Mouse (Mus musculus) thymus, postnatal 0 days (tissue): ENCODE measurements around the gene Zfhx3. TPM values are rescaled to one million over a fixed set of nuclear protein-coding genes. Genes with fewer than 3 reads are reported as not detected.

Experiments used
- DNase-seq: peaks from one replicate; pipeline ENCODE4 v3.0.0-alpha.2; 2015; ENCODE audit warnings: low spot score
- polyA plus RNA-seq: library from polyadenylated mRNA; unstranded; fragments of >200 nt; fragmentation: Nextera tagmentation; extraction: Ambion mirVana; gene quantifications from 2 replicates; pipeline ENCODE4 v1.2.1, GENCODE M21; 2015

Gene Zfhx3
- polyA plus RNA-seq, 1 experiment from 2014 or later, result 1.9 TPM

GRCm38 (mm10) chr8:108838761-108839160 is 896.3 kb downstream of the Zfhx3 start:
- no peak for DNase-seq

- peak; percentile 15 for DNase-seq
Measured at GRCm38 (mm10) chr8:108842307-108842706, 899.9 kb downstream of the Zfhx3 start.

GRCm38 (mm10) chr8:108846174-108846573 is 903.7 kb downstream of the Zfhx3 start:
- DNase-seq, result no peak

- DNase-seq, result no peak
Measured at GRCm38 (mm10) chr8:108846827-108847226, 904.4 kb downstream of the Zfhx3 start.

GRCm38 (mm10) chr8:108847356-108847755 is 904.9 kb downstream of the Zfhx3 start:
- DNase-seq, result peak; percentile 55

GRCm38 (mm10) chr8:108848484-108848883 is 906.0 kb downstream of the Zfhx3 start:
- no peak for DNase-seq

- DNase-seq, result no peak
Measured at GRCm38 (mm10) chr8:108853028-108853427, 910.6 kb downstream of the Zfhx3 start.

GRCm38 (mm10) chr8:108854444-108855102 is 912.1 kb downstream of the Zfhx3 start:
- DNase-seq, result no peak

GRCm38 (mm10) chr8:108859001-108859400 is 916.6 kb downstream of the Zfhx3 start:
- DNase-seq, result no peak

- no peak for DNase-seq
Measured at GRCm38 (mm10) chr8:108859983-108860382, 917.5 kb downstream of the Zfhx3 start.

- no peak for DNase-seq
Measured at GRCm38 (mm10) chr8:108863440-108863839, 921.0 kb downstream of the Zfhx3 start.

GRCm38 (mm10) chr8:108866430-108866829 is 924.0 kb downstream of the Zfhx3 start:
- peak; percentile 45 for DNase-seq

GRCm38 (mm10) chr8:108867482-108868258 is 925.2 kb downstream of the Zfhx3 start:
- no peak for DNase-seq

- no peak for DNase-seq
Measured at GRCm38 (mm10) chr8:108868259-108869090, 926.0 kb downstream of the Zfhx3 start.

GRCm38 (mm10) chr8:108869420-108869819 is 927.0 kb downstream of the Zfhx3 start:
- no peak for DNase-seq

- DNase-seq, result no peak
Measured at GRCm38 (mm10) chr8:108869935-108870334, 927.5 kb downstream of the Zfhx3 start.

- DNase-seq, result no peak
Measured at GRCm38 (mm10) chr8:108870371-108870770, 927.9 kb downstream of the Zfhx3 start.

- no peak for DNase-seq
Measured at GRCm38 (mm10) chr8:108875722-108876121, 933.3 kb downstream of the Zfhx3 start.

- DNase-seq, result no peak
Measured at GRCm38 (mm10) chr8:108880101-108880500, 937.7 kb downstream of the Zfhx3 start.

- DNase-seq, result no peak
Measured at GRCm38 (mm10) chr8:108881336-108881735, 938.9 kb downstream of the Zfhx3 start.

- no peak for DNase-seq
Measured at GRCm38 (mm10) chr8:108882073-108882472, 939.6 kb downstream of the Zfhx3 start.

- no peak for DNase-seq
Measured at GRCm38 (mm10) chr8:108883381-108883780, 940.9 kb downstream of the Zfhx3 start.
